Mouse (Mus musculus): ENCODE measurements at regions not wholly inside any gene's neighbourhood (a gene's known extent, or its start where the extent isn't known, plus 50 kb on each side); places are given as distances from the start of the nearest gene placed in this dataset.

GRCm38 (mm10) chr3:66646251-66646650 is 334.9 kb upstream of the Rsrc1 start:
- WGBS, result 34% methylated on average over 4 of the region's 4 CpGs
- ATAC-seq (replicated peaks; ENCODE audit: insufficient number of reproducible peaks, low FRiP score, low TSS enrichment, low read depth) (no peak), DNase-seq (ENCODE audit: low spot score) (no peak)
- Histone ChIP-seq H3K27me3 (ENCODE audit: control insufficient read depth, insufficient read depth, low read length) (no peaks in the 10 kb centered on the region), H3K4me2 (ENCODE audit: low read depth, low read length) (no peak overlapping the region), H3K9ac (replicated peaks; ENCODE audit: low read length) (no peak overlapping the region), H3K4me3 (ENCODE audit: low read depth, low read length) (no peak overlapping the region), H3K36me3 (replicated peaks; ENCODE audit: control insufficient read depth, insufficient read depth, low read depth, low read length) (no peaks in the 10 kb centered on the region), H3K27ac (replicated peaks; ENCODE audit: low read depth, low read length) (no peak overlapping the region), H3K4me1 (ENCODE audit: control insufficient read depth, insufficient read depth, low read length) (no peaks in the 10 kb centered on the region), H3K9me3 (replicated peaks; ENCODE audit: control insufficient read depth, low read length) (no peaks in the 10 kb centered on the region)

DNA sequence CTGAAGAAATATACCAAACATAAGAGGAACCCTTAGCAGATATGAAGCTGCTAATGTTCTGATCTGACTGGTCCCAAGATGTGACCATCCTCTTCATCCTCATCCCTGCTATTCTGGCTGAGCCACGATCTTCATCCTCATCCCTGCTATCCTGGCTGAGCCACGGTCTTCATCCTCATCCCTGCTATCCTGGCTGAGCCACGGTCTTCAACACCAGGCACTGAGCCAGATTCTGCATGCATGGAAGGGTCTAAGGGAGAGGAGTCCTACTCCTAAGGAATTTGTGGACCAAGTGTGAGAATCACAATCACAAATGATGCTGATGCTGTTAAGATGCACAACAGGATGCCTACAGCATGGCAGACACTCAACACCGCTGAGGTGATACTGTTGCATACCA is 331.9 kb upstream of the Rsrc1 start:
- Histone ChIP-seq H3K9ac (replicated peaks; ENCODE audit: low read length) (no peak overlapping the region), H3K4me2 (ENCODE audit: low read depth, low read length) (no peak overlapping the region), H3K4me1 (ENCODE audit: control insufficient read depth, insufficient read depth, low read length) (no peaks in the 10 kb centered on the region), H3K27ac (replicated peaks; ENCODE audit: low read depth, low read length) (no peak overlapping the region), H3K4me3 (ENCODE audit: low read depth, low read length) (no peak overlapping the region), H3K9me3 (replicated peaks; ENCODE audit: control insufficient read depth, low read length) (no peaks in the 10 kb centered on the region), H3K27me3 (ENCODE audit: control insufficient read depth, insufficient read depth, low read length) (no peaks in the 10 kb centered on the region), H3K36me3 (replicated peaks; ENCODE audit: control insufficient read depth, insufficient read depth, low read depth, low read length) (no peaks in the 10 kb centered on the region)
- no peak for DNase-seq (ENCODE audit: low spot score)
- ATAC-seq (replicated peaks; ENCODE audit: insufficient number of reproducible peaks, low FRiP score, low TSS enrichment, low read depth), result no peak
- 91% methylated on average over 4 of the region's 4 CpGs for WGBS

GRCm38 (mm10) chr3:66650076-66650748 is 331.0 kb upstream of the Rsrc1 start:
- ATAC-seq (replicated peaks; ENCODE audit: insufficient number of reproducible peaks, low FRiP score, low TSS enrichment, low read depth) (no peak), DNase-seq (ENCODE audit: low spot score) (no peak)
- Histone ChIP-seq H3K4me1 (ENCODE audit: control insufficient read depth, insufficient read depth, low read length) (no peaks in the 10 kb centered on the region), H3K27ac (replicated peaks; ENCODE audit: low read depth, low read length) (no peak overlapping the region), H3K4me3 (ENCODE audit: low read depth, low read length) (no peak overlapping the region), H3K4me2 (ENCODE audit: low read depth, low read length) (no peak overlapping the region), H3K9ac (replicated peaks; ENCODE audit: low read length) (no peak overlapping the region), H3K27me3 (ENCODE audit: control insufficient read depth, insufficient read depth, low read length) (no peaks in the 10 kb centered on the region), H3K36me3 (replicated peaks; ENCODE audit: control insufficient read depth, insufficient read depth, low read depth, low read length) (no peaks in the 10 kb centered on the region), H3K9me3 (replicated peaks; ENCODE audit: control insufficient read depth, low read length) (no peaks in the 10 kb centered on the region)
- WGBS, result 90% methylated on average over 15 of the region's 15 CpGs

DNA sequence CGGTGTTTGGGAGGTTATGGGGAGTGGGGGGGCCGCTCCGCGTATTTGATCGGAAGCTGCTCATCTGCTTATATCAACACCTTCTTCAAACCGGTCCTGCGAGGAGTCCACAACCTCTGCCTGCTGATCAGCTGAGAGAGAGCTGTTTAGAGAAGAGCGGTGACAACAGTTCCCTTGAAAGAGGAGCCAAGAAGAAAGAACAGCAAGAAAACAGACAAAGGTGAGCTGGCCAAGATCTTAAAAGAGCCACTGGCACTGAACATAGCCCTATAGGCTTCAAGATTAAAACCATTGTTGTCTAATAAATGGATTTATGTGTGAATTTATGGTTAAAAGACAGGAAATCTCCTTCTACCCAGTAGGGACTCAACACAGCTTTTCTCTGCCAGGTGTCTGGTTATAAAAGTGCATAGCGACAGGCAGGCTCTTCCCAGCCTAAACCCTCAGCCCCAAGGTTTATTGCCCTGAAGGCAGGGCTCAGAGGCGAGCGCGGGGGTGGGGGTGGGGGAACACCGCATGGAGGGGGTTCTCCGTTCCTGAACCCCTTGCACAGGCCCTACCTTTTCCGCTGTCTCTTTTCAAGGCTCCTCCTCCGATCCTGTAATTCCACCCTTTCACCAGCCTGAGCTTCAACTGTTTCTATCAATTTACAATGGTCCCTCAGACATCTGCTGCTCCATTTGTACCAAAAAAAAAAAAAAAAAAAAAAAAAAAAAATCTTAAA is 330.3 kb upstream of the Rsrc1 start:
- WGBS, result 57% methylated on average over 16 of the region's 16 CpGs
- H3K27me3 ChIP-seq (ENCODE audit: control insufficient read depth, insufficient read depth, low read length), result no peaks in the 10 kb centered on the region
- no peak for ATAC-seq (replicated peaks; ENCODE audit: insufficient number of reproducible peaks, low FRiP score, low TSS enrichment, low read depth)

DNA sequence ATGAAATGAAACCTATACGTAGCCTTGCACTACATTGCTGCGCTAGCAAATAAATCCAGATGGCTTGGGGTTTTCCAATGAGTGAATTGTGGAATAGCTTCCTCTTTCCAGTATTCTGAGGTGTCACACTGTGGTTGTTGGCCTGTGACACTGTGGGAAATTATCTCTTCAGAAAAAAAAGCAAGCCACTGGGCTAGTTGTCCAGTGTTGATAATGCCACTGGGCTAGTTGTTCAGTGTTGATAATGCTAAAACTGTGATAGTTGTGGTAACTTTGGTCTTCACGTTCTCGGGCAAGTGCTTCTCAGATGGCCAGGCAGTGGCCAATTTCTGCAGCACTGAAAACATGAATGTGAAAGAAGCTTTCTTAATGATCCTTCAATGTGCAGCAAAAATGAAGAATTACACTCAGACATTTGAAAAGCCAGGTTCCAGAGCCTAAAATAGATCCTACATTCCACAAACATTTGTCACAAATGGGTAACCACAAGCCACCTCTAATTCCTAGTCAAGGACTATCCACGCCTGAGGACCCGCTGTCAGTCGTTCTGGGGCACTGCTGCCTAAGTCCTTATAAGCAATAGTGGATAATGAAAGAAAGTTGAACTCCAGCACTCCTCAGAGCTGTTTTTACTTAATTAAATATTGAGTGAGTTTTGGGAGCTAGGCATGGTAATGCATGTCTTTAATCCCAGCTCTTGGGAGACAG is 328.9 kb upstream of the Rsrc1 start:
- DNase-seq (ENCODE audit: low spot score), result no peak
- H3K36me3 ChIP-seq (replicated peaks; ENCODE audit: control insufficient read depth, insufficient read depth, low read depth, low read length), result no peaks in the 10 kb centered on the region
- H3K9me3 ChIP-seq (replicated peaks; ENCODE audit: control insufficient read depth, low read length), result no peaks in the 10 kb centered on the region
- no peak overlapping the region for H3K9ac ChIP-seq (replicated peaks; ENCODE audit: low read length)
- no peak for ATAC-seq (replicated peaks; ENCODE audit: insufficient number of reproducible peaks, low FRiP score, low TSS enrichment, low read depth)
- WGBS, result 92% methylated on average over 7 of the region's 7 CpGs
- H3K27me3 ChIP-seq (ENCODE audit: control insufficient read depth, insufficient read depth, low read length), result no peaks in the 10 kb centered on the region
- no peak overlapping the region for H3K4me3 ChIP-seq (ENCODE audit: low read depth, low read length)
- H3K4me1 ChIP-seq (ENCODE audit: control insufficient read depth, insufficient read depth, low read length), result no peaks in the 10 kb centered on the region
- no peak overlapping the region for H3K27ac ChIP-seq (replicated peaks; ENCODE audit: low read depth, low read length)
- no peak overlapping the region for H3K4me2 ChIP-seq (ENCODE audit: low read depth, low read length)

More for the DNA sequence above, 330.3 kb upstream of the Rsrc1 start:
- no peak overlapping the region for H3K4me3 ChIP-seq (ENCODE audit: low read depth, low read length)
- no peaks in the 10 kb centered on the region for H3K4me1 ChIP-seq (ENCODE audit: control insufficient read depth, insufficient read depth, low read length)
- H3K9ac ChIP-seq (replicated peaks; ENCODE audit: low read length), result no peak overlapping the region
- no peaks in the 10 kb centered on the region for H3K9me3 ChIP-seq (replicated peaks; ENCODE audit: control insufficient read depth, low read length)
- no peak overlapping the region for H3K4me2 ChIP-seq (ENCODE audit: low read depth, low read length)
- H3K36me3 ChIP-seq (replicated peaks; ENCODE audit: control insufficient read depth, insufficient read depth, low read depth, low read length), result no peaks in the 10 kb centered on the region
- H3K27ac ChIP-seq (replicated peaks; ENCODE audit: low read depth, low read length), result no peak overlapping the region
- no peak for DNase-seq (ENCODE audit: low spot score)

GRCm38 (mm10) chr3:66653961-66654360 is 327.2 kb upstream of the Rsrc1 start:
- H3K4me3 ChIP-seq (ENCODE audit: low read depth, low read length), result no peak overlapping the region
- no peak overlapping the region for H3K9ac ChIP-seq (replicated peaks; ENCODE audit: low read length)
- H3K27me3 ChIP-seq (ENCODE audit: control insufficient read depth, insufficient read depth, low read length), result no peaks in the 10 kb centered on the region
- H3K4me2 ChIP-seq (ENCODE audit: low read depth, low read length), result no peak overlapping the region
- WGBS, result 85% methylated on average over 2 of the region's 2 CpGs
- no peaks in the 10 kb centered on the region for H3K9me3 ChIP-seq (replicated peaks; ENCODE audit: control insufficient read depth, low read length)
- DNase-seq (ENCODE audit: low spot score) (no peak), ATAC-seq (replicated peaks; ENCODE audit: insufficient number of reproducible peaks, low FRiP score, low TSS enrichment, low read depth) (no peak)
- H3K27ac ChIP-seq (replicated peaks; ENCODE audit: low read depth, low read length), result no peak overlapping the region
- H3K36me3 ChIP-seq (replicated peaks; ENCODE audit: control insufficient read depth, insufficient read depth, low read depth, low read length), result no peaks in the 10 kb centered on the region
- no peaks in the 10 kb centered on the region for H3K4me1 ChIP-seq (ENCODE audit: control insufficient read depth, insufficient read depth, low read length)

DNA sequence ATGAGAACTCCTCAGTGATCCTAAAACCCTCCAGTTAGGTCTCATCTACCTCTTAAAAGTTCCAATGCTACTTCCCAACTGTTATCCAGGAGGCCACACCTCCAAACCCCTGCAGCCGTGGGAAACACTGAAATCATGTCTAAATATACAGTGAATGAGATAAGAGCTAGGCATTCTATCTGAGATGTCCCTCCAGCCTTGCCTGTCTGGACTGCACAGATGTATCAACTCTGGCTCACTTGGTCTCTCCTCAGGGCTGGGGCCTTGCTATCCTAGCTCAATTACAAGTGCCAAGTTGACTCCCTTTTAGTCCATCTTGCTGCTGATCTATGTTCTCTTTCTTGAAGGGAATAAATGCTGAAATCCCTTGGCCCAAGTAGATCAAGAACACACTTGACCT is 326.3 kb upstream of the Rsrc1 start:
- no peak overlapping the region for H3K4me3 ChIP-seq (ENCODE audit: low read depth, low read length)
- 64% methylated on average over 1 of the region's 1 CpGs for WGBS
- H3K36me3 ChIP-seq (replicated peaks; ENCODE audit: control insufficient read depth, insufficient read depth, low read depth, low read length), result no peaks in the 10 kb centered on the region
- H3K9me3 ChIP-seq (replicated peaks; ENCODE audit: control insufficient read depth, low read length), result no peaks in the 10 kb centered on the region
- no peaks in the 10 kb centered on the region for H3K27me3 ChIP-seq (ENCODE audit: control insufficient read depth, insufficient read depth, low read length)
- ATAC-seq (replicated peaks; ENCODE audit: insufficient number of reproducible peaks, low FRiP score, low TSS enrichment, low read depth) (no peak), DNase-seq (ENCODE audit: low spot score) (no peak)
- H3K4me1 ChIP-seq (ENCODE audit: control insufficient read depth, insufficient read depth, low read length), result no peaks in the 10 kb centered on the region
- H3K27ac ChIP-seq (replicated peaks; ENCODE audit: low read depth, low read length), result no peak overlapping the region
- no peak overlapping the region for H3K4me2 ChIP-seq (ENCODE audit: low read depth, low read length)
- H3K9ac ChIP-seq (replicated peaks; ENCODE audit: low read length), result no peak overlapping the region

- Histone ChIP-seq H3K9ac (replicated peaks; ENCODE audit: low read length) (no peak overlapping the region), H3K27ac (replicated peaks; ENCODE audit: low read depth, low read length) (no peak overlapping the region), H3K36me3 (replicated peaks; ENCODE audit: control insufficient read depth, insufficient read depth, low read depth, low read length) (no peaks in the 10 kb centered on the region), H3K4me2 (ENCODE audit: low read depth, low read length) (no peak overlapping the region), H3K27me3 (ENCODE audit: control insufficient read depth, insufficient read depth, low read length) (no peaks in the 10 kb centered on the region), H3K9me3 (replicated peaks; ENCODE audit: control insufficient read depth, low read length) (no peaks in the 10 kb centered on the region), H3K4me3 (ENCODE audit: low read depth, low read length) (no peak overlapping the region), H3K4me1 (ENCODE audit: control insufficient read depth, insufficient read depth, low read length) (no peaks in the 10 kb centered on the region; the same call in 1 of the 2 replicates)
- DNase-seq (ENCODE audit: low spot score) (no peak), ATAC-seq (replicated peaks; ENCODE audit: insufficient number of reproducible peaks, low FRiP score, low TSS enrichment, low read depth) (no peak)
- 81% methylated on average over 5 of the region's 5 CpGs for WGBS
Measured at GRCm38 (mm10) chr3:66656458-66656857, 324.7 kb upstream of the Rsrc1 start.
